Mouse (Mus musculus) neural tube, embryonic 15.5 days (tissue): ENCODE data around the gene Sdf2. TPM values are rescaled to one million over a fixed set of nuclear protein-coding genes. Genes with fewer than 3 reads are reported as not detected.
A peak's percentile ranks its signal among the peaks of the same experiment; 100 is the strongest.
"Not testable (repeated sequence)": the region's sequence is repeated elsewhere in the genome, so short reads cannot be mapped to it uniquely, and the experiment has no call there.

Experiments
- ATAC-seq: fragments of 200-750 bp; cut with Nextera tagmentation; 2 replicates; pipeline ENCODE4 v1.8.0; 2017; ENCODE audit warnings: mild to moderate bottlenecking, moderate TSS enrichment, moderate library complexity; ENCODE audit not compliant: low FRiP score
- H3K27ac ChIP-seq: fragments of 300-500 bp; sonication (generic); replicated peaks from 2 replicates; pipeline ENCODE4 v1.5.1; 2015; ENCODE audit warnings: mild to moderate bottlenecking, inconsistent platforms
- H3K27me3 ChIP-seq: fragments of 300-500 bp; sonication (generic); replicated peaks from 2 replicates; pipeline ENCODE4 v1.6.1; 2015; ENCODE audit warnings: inconsistent platforms
- H3K36me3 ChIP-seq: fragments of 300-500 bp; sonication (generic); 2 replicates; pipeline ENCODE4 v1.6.1; 2015; ENCODE audit warnings: inconsistent platforms
- H3K4me1 ChIP-seq: fragments of 300-500 bp; sonication (generic); 2 replicates; pipeline ENCODE4 v1.6.1; 2015; ENCODE audit warnings: inconsistent platforms
- H3K4me2 ChIP-seq: fragments of 300-500 bp; sonication (generic); 2 replicates; pipeline ENCODE4 v1.6.1; 2015; ENCODE audit warnings: inconsistent platforms, mild to moderate bottlenecking, moderate library complexity
- H3K4me3 ChIP-seq: fragments of 300-500 bp; sonication (generic); replicated peaks from 2 replicates; pipeline ENCODE4 v1.5.1; 2015; ENCODE audit warnings: mild to moderate bottlenecking, inconsistent platforms
- H3K9ac ChIP-seq: fragments of 300-500 bp; sonication (generic); replicated peaks from 2 replicates; pipeline ENCODE4 v1.6.1; 2015; ENCODE audit warnings: mild to moderate bottlenecking, inconsistent platforms
- H3K9me3 ChIP-seq: fragments of 300-500 bp; sonication (generic); replicated peaks from 2 replicates; pipeline ENCODE4 v1.6.1; 2016; ENCODE audit warnings: inconsistent platforms
- WGBS: fragments of 180-500 bp; shearing (Covaris S2); methylation state at CpG from one replicate; pipeline ENCODE4 v1.1.7; 2015; ENCODE audit warnings: mixed read lengths; 5-methylcytosine and 5-hydroxymethylcytosine counted together
- polyA plus RNA-seq: library from polyadenylated mRNA; unstranded; fragments of >200 nt; fragmentation: Nextera tagmentation; extraction: Ambion mirVana; gene quantifications from 2 replicates; pipeline ENCODE4 v1.2.1, GENCODE M21; 2015

The Sdf2 gene
- polyA plus RNA-seq, 1 experiment from 2014 or later: 97.1 TPM

- Histone ChIP-seq H3K27ac (no peak overlapping the region), H3K4me2 (no peak overlapping the region), H3K27me3 (no peaks in the 10 kb centered on the region), H3K9me3 (no peaks in the 10 kb centered on the region), H3K36me3 (peaks cover 62% of the 10 kb centered on the region), H3K9ac (no peak overlapping the region), H3K4me1 (peaks cover 17% of the 10 kb centered on the region), H3K4me3 (no peak overlapping the region)
- 92% methylated on average over 6 of the region's 6 CpGs for WGBS
- no peak for ATAC-seq
These were observed 20.0 kb downstream of the Sdf2 start for GRCm38 (mm10) chr11:78265571-78265970.

- no peak for ATAC-seq
- H3K4me3 ChIP-seq: no peak overlapping the region
- peaks cover 6% of the 10 kb centered on the region; the same call in 1 of the 2 replicates for H3K4me1 ChIP-seq
- WGBS: 79% methylated on average over 13 of the region's 13 CpGs
- no peaks in the 10 kb centered on the region for H3K9me3 ChIP-seq
- peaks cover 91% of the 10 kb centered on the region for H3K36me3 ChIP-seq
- H3K27me3 ChIP-seq: no peaks in the 10 kb centered on the region
- no peak overlapping the region for H3K27ac ChIP-seq
- no peak overlapping the region for H3K4me2 ChIP-seq
- no peak overlapping the region for H3K9ac ChIP-seq
These were observed 26.4 kb downstream of the Sdf2 start for GRCm38 (mm10) chr11:78271986-78272385.

DNA sequence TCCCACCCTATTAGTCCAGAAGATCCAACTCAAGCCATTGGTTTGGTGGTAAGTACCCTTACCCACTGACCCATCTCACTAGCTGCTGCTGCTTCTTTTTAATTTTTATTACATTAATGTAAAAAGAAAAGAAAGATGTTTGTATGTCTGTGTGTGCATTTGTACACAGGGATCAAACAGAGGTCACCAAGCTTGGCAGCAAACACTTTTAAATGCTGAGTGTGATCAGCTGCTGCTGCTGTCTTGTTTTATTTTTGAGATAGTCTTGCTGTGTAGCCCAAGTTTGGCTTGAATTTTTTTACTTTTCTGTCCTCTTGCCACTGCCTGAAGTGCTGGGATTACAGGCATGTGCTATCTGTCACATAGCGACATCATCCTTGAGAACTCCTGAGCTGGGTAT, 30.1 kb downstream of the Sdf2 start:
- Histone ChIP-seq H3K27me3 (no peaks in the 10 kb centered on the region), H3K4me2 (no peak overlapping the region), H3K36me3 (peaks cover 95% of the 10 kb centered on the region), H3K9ac (no peak overlapping the region), H3K9me3 (no peaks in the 10 kb centered on the region), H3K4me3 (no peak overlapping the region), H3K27ac (no peak overlapping the region), H3K4me1 (peaks cover 6% of the 10 kb centered on the region; the same call in 1 of the 2 replicates)
- WGBS: 97% methylated on average over 1 of the region's 1 CpGs
- ATAC-seq: no peak

DNA sequence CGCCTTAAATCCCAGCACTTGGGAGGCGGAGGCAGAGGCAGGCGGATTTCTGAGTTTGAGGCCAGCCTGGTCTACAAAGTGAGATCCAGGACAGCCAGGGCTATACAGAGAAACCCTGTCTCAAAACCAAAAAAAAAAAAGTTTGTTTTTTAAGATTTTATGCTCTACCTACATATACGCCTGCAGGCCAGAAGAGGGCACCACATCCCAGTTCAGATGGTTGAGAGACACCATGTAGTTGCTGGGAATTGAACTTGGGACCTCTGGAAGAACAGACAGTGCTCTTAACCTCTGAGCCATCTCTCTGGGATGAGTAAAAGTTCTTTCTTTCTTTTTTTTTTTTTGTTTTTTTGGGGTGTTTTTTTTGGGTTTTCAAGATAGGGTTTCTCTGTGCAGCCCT, 30.6 kb downstream of the Sdf2 start:
- not testable (repeated sequence) for H3K4me3 ChIP-seq, H3K4me1 ChIP-seq, H3K27ac ChIP-seq, ATAC-seq, H3K9ac ChIP-seq, H3K9me3 ChIP-seq, H3K27me3 ChIP-seq, H3K4me2 ChIP-seq
- H3K36me3 ChIP-seq: peaks cover 97% of the 10 kb centered on the region
- 93% methylated on average over 4 of the region's 4 CpGs for WGBS

GRCm38 (mm10) chr11:78278853-78279252, 33.3 kb downstream of the Sdf2 start:
- WGBS: 93% methylated on average over 7 of the region's 7 CpGs
- Histone ChIP-seq H3K4me3 (no peak overlapping the region), H3K9me3 (no peaks in the 10 kb centered on the region), H3K27me3 (no peaks in the 10 kb centered on the region), H3K9ac (no peak overlapping the region), H3K4me2 (no peak overlapping the region), H3K36me3 (peaks cover 94% of the 10 kb centered on the region), H3K4me1 (no peaks in the 10 kb centered on the region), H3K27ac (no peak overlapping the region)
- ATAC-seq: no peak

DNA sequence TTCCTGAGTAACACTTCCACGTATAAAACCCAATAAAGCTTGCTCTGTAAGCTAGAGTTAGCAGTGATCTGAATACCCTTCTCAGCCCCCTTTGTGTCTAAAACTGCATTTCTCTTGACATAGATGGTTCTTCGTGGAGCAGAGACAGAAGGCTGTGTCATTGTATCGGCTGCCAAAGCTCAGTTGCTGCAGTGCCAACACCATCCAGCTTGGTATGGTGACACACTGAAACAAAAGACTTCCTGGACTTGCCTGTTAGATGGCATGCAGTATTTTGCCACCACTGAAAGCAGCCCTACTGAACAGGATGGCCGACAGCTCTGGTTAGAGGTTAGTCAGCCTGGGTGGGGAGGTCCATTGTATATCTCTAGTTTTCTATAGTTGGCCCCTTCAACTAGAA, 34.0 kb downstream of the Sdf2 start:
- no peak for ATAC-seq
- WGBS: 81% methylated on average over 4 of the region's 4 CpGs

GRCm38 (mm10) chr11:78289146-78289763, 43.7 kb downstream of the Sdf2 start:
- Histone ChIP-seq H3K9ac (no peak overlapping the region), H3K4me2 (no peak overlapping the region), H3K27me3 (no peaks in the 10 kb centered on the region), H3K9me3 (no peaks in the 10 kb centered on the region), H3K36me3 (peaks cover 82% of the 10 kb centered on the region), H3K4me1 (no peaks in the 10 kb centered on the region), H3K4me3 (no peak overlapping the region), H3K27ac (no peak overlapping the region)
- no peak for ATAC-seq
- 90% methylated on average over 7 of the region's 7 CpGs for whole genome bisulfite sequencing

More for the DNA sequence above, 34.0 kb downstream of the Sdf2 start:
- Histone ChIP-seq H3K36me3 (peaks cover 94% of the 10 kb centered on the region), H3K9ac (no peak overlapping the region), H3K9me3 (no peaks in the 10 kb centered on the region), H3K4me1 (no peaks in the 10 kb centered on the region), H3K4me2 (no peak overlapping the region), H3K4me3 (no peak overlapping the region), H3K27ac (no peak overlapping the region; the same call in 1 of the 2 replicates), H3K27me3 (no peaks in the 10 kb centered on the region)

DNA sequence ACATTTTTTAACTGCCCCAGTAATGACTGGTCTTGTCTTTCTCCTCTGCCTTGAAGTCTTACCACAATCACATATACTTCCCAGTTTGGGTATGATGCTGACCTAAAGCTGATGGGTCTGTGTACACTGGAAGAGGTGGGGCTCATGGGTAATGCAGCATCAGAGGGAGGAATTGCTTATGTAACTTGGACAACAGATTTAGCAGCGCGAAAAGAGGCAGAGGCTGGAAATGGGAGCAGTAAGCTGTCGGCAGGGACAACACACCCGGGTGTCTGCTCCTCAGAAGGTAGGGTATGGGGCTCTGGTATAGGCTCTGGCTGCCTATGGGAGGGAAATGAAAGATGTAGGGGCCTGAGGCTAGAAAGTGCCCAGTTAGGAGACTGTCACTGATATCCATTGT, 45.1 kb downstream of the Sdf2 start, which contains the start of gene BC030499:
BC030499 (plus strand) TSS at position 188 of the 400 bp plus-strand sequence.
- Histone ChIP-seq H3K27me3 (no peaks in the 10 kb centered on the region), H3K4me3 (no peak within 1 kb of the TSS), H3K4me1 (no peaks in the 10 kb centered on the region), H3K9ac (no peak within 1 kb of the TSS), H3K4me2 (no peak within 1 kb of the TSS), H3K27ac (no peak within 1 kb of the TSS), H3K9me3 (no peaks in the 10 kb centered on the region), H3K36me3 (peaks cover 71% of the 10 kb centered on the region)
- WGBS: 96% methylated on average over 4 of the region's 4 CpGs
- no peak for ATAC-seq

GRCm38 (mm10) chr11:78294585-78294984, 49.0 kb downstream of the Sdf2 start:
- Histone ChIP-seq H3K4me3 (no peak overlapping the region), H3K9me3 (no peaks in the 10 kb centered on the region), H3K27ac (no peak overlapping the region), H3K4me2 (no peak overlapping the region), H3K9ac (no peak overlapping the region), H3K4me1 (no peaks in the 10 kb centered on the region), H3K36me3 (peaks cover 37% of the 10 kb centered on the region), H3K27me3 (no peaks in the 10 kb centered on the region)
- WGBS: 96% methylated on average over 6 of the region's 6 CpGs
- no peak for ATAC-seq

DNA sequence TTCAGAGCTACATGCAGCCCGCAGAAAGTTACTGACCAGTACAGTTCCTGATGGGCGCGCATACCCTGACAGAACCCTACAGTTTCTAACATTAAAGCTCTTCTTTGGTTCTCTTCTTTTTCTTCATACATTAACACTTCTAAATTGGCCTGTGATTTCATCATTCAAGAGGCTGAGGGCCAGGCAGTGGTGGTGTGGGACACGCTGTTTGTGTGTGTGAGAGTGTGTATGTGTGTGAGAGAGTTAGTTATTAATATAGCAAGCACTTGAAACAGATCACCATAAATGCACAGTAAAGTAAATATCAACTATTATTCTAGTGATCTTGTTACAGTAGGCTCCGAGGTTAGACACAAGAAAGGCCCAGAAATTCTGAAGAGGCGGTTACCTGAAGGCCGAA, 55.4 kb downstream of the Sdf2 start:
- 0 out of 2 replicates have a peak, but pooled peaks have one; percentile 29 for ATAC-seq
- H3K27ac ChIP-seq: peak overlapping the region; percentile 64
- H3K4me3 ChIP-seq: peak overlapping the region; percentile 54
- peaks cover 11% of the 10 kb centered on the region for H3K4me1 ChIP-seq
- H3K9me3 ChIP-seq: no peaks in the 10 kb centered on the region
- H3K27me3 ChIP-seq: no peaks in the 10 kb centered on the region
- no peaks in the 10 kb centered on the region for H3K36me3 ChIP-seq
- peak overlapping the region; percentile 56 for H3K9ac ChIP-seq
- WGBS: 68% methylated on average over 7 of the region's 7 CpGs
- peak overlapping the region; percentile 100 for H3K4me2 ChIP-seq

DNA sequence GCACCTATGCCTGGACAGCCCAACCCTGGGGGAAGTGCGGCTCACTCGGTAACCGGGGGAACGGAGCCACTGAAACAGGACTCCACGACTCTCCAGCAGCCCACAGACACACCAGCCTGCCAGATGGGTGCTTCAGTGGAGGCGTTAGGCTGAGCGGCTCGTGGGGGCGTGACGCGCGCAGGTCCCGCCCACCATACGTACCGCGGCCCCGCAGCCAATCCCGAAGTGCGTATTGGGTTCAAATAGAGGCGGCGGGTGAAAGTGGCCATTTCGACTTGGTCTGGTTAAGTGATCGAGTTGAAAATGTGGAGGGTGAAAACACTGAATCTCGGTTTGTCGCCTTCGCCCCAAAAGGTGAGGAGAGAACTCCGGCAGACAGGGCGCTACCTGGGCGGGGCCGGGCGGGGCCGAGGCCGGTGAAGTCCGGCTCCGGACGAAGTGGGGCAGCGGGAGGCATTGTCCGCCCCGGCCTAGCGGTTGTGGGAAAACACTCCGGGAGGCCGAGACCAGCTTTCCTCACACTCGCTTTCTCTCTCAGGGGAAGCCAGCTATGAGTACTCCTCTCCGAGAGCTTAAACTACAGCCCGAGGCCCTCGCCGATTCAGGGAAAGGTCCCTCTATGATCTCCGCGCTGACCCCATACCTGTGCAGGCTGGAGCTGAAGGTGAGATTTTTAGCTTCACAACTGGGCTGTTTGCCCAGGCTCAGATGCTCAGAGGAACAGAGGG, 56.0 kb downstream of the Sdf2 start, which contains the start of gene Spag5:
Spag5 (plus strand) TSS at position 173 of the 728 bp plus-strand sequence.
- Histone ChIP-seq H3K9ac (peak within 1 kb of the TSS; percentile 56), H3K36me3 (no peaks in the 10 kb centered on the region), H3K27me3 (no peaks in the 10 kb centered on the region), H3K4me2 (peak within 1 kb of the TSS; percentile 100), H3K27ac (peak within 1 kb of the TSS; percentile 64), H3K4me3 (peak within 1 kb of the TSS; percentile 54), H3K9me3 (no peaks in the 10 kb centered on the region), H3K4me1 (peaks cover 11% of the 10 kb centered on the region)
- under 1% methylated on average over 49 of the region's 49 CpGs for WGBS
- ATAC-seq: peak; percentile 99
